Mouse (Mus musculus): ENCODE measurements around the gene Tnk2.

GRCm38 (mm10) chr16:32689501-32689900 lies 45.8 kb downstream of the Tnk2 start:
- TF ChIP-seq POLR2A (IDR thresholded peaks at IDR 0.05; ENCODE audit: borderline replicate concordance, control insufficient read depth, low read depth, low read length): no peak
- TF ChIP-seq CTCF (IDR thresholded peaks at IDR 0.05; ENCODE audit: control insufficient read depth, insufficient read depth, low read length): peak; percentile 64

All from bone marrow, adult 2 months (tissue).